Mouse (Mus musculus): Measurements from ENCODE around the gene Pnliprp2.

GRCm38 (mm10) chr19:58743736-58744135, 15.8 kb upstream of the Pnliprp2 start:
- no peak for TF ChIP-seq CTCF (conservative IDR thresholded peaks at IDR 0.05; ENCODE audit: insufficient read depth, insufficient read length, low read depth, low read length)
- TF ChIP-seq POLR2A (IDR thresholded peaks at IDR 0.05; ENCODE audit: low read depth, low read length): no peak

Data from kidney, adult 2 months (tissue).